Mouse (Mus musculus): ENCODE measurements at regions not wholly inside any gene's neighbourhood (a gene's known extent, or its start where the extent isn't known, plus 50 kb on each side); places are given as distances from the start of the nearest gene placed in this dataset.

DNA sequence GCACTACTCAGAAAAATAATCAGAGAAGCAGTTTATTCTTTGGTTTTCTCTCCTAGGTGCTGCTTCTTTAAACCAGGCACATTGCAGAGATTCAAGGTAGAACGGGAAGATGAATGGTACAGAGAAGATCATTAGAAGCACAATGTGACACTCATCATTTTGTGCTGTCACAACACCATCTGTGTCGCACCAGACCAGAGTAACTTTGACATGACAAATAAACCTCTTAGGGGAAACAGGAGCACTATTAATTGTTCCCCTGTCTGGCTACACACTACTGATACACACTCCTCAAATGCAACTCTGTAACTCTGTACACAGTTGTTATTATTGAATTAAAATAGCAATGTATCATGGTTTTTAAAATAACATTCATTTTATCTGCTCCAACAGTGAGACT, 380.2 kb downstream of the Nsun3 start:
- no peak for TF ChIP-seq CTCF (IDR thresholded peaks at IDR 0.05; ENCODE audit: low read depth, low read length)
- TF ChIP-seq POLR2A (IDR thresholded peaks at IDR 0.05; ENCODE audit: borderline replicate concordance, low read depth, low read length) = no peak
